Mouse (Mus musculus): ENCODE results near the gene Actrt2.

- TF ChIP-seq CTCF (IDR thresholded peaks at IDR 0.05; ENCODE audit: extremely low read depth, insufficient read depth, low read length): no peak
- no peak for TF ChIP-seq POLR2A (IDR thresholded peaks at IDR 0.05; ENCODE audit: extremely low read depth, insufficient read depth, low read length)
Measured at GRCm38 (mm10) chr4:154637468-154638319, 30.0 kb downstream of the Actrt2 start.
